29 mouse cellular contexts compared by ENCODE assay signal in genomic region chr17:31280269-31280668, GRCm38 (mm10).
"Had no signal": no experiment of that assay in that cellular context is flagged by ENCODE, and none has a peak within 500 bp of the region (broad histone marks: within the 10 kb centered on the region; RNA-seq: fewer than 3 reads in every experiment).

No protein-coding gene starts in this region.

- H3K27ac ChIP-seq: heart, embryonic 10.5 days; heart, embryonic 13.5 days; heart, embryonic 15.5 days; hindbrain, embryonic 10.5 days; hindbrain, embryonic 12.5 days; hindbrain, embryonic 13.5 days; hindbrain, embryonic 14.5 days; hindbrain, embryonic 15.5 days; hindbrain, postnatal 0 days; intestine, embryonic 15.5 days; kidney, embryonic 15.5 days; kidney, postnatal 0 days; layer of hippocampus, adult 2 months had no signal

- H3K36me3 ChIP-seq: heart, embryonic 10.5 days; heart, embryonic 12.5 days; heart, embryonic 13.5 days; heart, embryonic 15.5 days; hindbrain, embryonic 10.5 days; hindbrain, embryonic 12.5 days; hindbrain, embryonic 13.5 days; hindbrain, embryonic 15.5 days; intestine, embryonic 15.5 days; kidney, embryonic 15.5 days had no signal

- H3K9me3 ChIP-seq: heart, embryonic 10.5 days; heart, embryonic 12.5 days; heart, embryonic 13.5 days; heart, embryonic 15.5 days; hindbrain, embryonic 10.5 days; hindbrain, embryonic 12.5 days; hindbrain, embryonic 13.5 days; hindbrain, embryonic 15.5 days; intestine, embryonic 15.5 days; kidney, embryonic 15.5 days had no signal

- DNase-seq: heart, postnatal 10 days; heart, postnatal 14 days; heart, postnatal 36 days; heart, postnatal 4 days; kidney, adult 11 months; kidney, adult 18-20 months; kidney, adult 2 months; kidney, adult 8-10 months; kidney, adult 9 months; kidney, postnatal 10 days; kidney, postnatal 14 days; kidney, postnatal 36 days; kidney, postnatal 4 days; layer of hippocampus, adult 9-11 months; layer of hippocampus, postnatal 36 days had no signal

- H3K4me3 ChIP-seq: heart, embryonic 10.5 days; heart, embryonic 12.5 days; heart, embryonic 13.5 days; heart, embryonic 15.5 days; hindbrain, embryonic 10.5 days; hindbrain, embryonic 12.5 days; hindbrain, embryonic 13.5 days; hindbrain, embryonic 15.5 days; intestine, embryonic 15.5 days; kidney, embryonic 15.5 days; layer of hippocampus, adult 2 months had no signal

- H3K9ac ChIP-seq: heart, embryonic 12.5 days; heart, embryonic 13.5 days; heart, embryonic 15.5 days; hindbrain, embryonic 12.5 days; hindbrain, embryonic 13.5 days; hindbrain, embryonic 14.5 days; hindbrain, embryonic 15.5 days; intestine, embryonic 15.5 days; kidney, embryonic 15.5 days had no signal

- H3K27me3 ChIP-seq: heart, embryonic 12.5 days; heart, embryonic 13.5 days; heart, embryonic 15.5 days; hindbrain, embryonic 12.5 days; hindbrain, embryonic 13.5 days; hindbrain, embryonic 15.5 days; intestine, embryonic 15.5 days; kidney, embryonic 15.5 days had no signal
